Mouse (Mus musculus) megakaryocyte, adult 5-6 weeks (primary cell): ENCODE results near the gene Gpi1. TPM values are rescaled to one million over a fixed set of nuclear protein-coding genes. Genes with fewer than 3 reads are reported as not detected.
"Not testable (repeated sequence)": the region's sequence is repeated elsewhere in the genome, so short reads cannot be mapped to it uniquely, and the experiment has no call there.

Source experiments
- ATAC-seq: 2 replicates; pipeline ENCODE4 v1.8.0; 2016; ENCODE audit warnings: mild to moderate bottlenecking, inconsistent platforms; ENCODE audit not compliant: poor library complexity, severe bottlenecking
- total RNA-seq, 2 experiments: library from RNA; stranded (forward) in 1 of 2; stranded (reverse) in 1 of 2; fragments of 153-499, 151-499 nt in 1 of 2; fragments of 221-1000, 200-1000 nt in 1 of 2; gene quantifications; 2 replicates each; pipeline versions ENCODE4 v1.2.3 to v1.2.4; 2015 to 2017

The Gpi1 gene
- total RNA-seq, 2 experiments from 2014 or later = 345 to 393 TPM

DNA sequence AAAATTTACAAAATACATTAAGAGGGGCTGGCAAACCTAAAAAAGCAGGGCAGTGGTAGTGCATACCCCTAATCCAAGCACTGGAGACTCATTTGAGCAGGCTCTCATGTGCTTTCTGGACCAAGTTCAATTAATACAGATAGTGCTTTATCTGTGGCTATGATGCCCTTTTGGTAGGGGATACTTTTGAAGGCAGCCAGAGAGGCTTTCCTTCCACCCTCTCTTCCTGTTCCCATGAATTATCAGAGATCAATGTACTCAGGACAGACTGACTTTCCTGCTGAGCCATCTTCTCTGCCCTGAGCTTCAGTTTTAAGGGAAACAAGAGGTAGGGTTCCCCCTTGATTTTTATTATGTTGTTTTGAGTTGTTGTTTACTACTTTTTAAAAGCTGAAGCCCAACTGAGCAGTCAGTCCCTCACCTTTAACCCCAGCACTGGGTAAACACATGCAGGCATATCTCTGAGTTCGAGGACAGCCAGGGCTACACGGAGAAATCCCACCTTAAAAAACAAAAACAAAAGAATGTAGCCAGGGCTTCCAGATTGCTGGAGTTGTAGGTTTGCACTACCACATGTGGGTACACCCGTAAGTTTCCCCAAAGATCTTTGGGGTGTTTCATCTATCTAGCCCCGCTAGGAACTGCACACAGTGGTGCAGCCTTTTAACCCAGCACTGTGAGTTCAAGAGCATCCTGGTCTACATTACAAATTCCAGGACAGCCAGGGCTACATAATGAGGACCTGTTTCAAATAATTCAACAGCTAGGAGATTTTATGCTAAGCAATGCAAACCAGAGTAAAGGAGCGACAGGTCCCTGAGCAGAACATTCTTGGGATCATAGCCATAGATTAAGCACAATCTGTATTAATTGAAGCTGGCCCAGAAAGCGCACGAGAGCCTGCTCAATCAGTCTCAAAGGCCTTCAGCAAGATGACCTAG lies 2.9 kb upstream of the Gpi1 start:
- no peak for ATAC-seq

GRCm38 (mm10) chr7:34229691-34230111 lies 435 bp downstream of the Gpi1 start:
- no peak; the same call in 1 of the 2 replicates for ATAC-seq

DNA sequence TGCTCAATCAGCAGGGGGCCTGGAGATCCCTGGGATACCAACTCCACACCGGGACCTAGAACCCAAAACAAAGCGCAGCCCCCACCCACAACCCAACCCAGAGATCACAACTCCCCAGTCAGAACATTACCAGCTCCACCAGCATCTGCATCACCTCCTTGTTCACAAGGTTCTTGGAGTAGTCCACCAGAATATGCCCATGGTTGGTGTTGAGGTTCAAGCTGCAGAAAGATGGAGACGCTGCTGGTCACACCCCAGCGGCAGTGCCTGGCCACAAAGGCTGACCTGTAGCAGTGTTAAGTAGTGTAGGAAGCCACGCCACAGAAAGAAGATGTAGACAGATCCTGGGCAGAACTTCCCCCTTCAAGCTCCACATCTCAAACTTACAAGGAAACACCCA lies 983 bp downstream of the Gpi1 start:
- peak; percentile 11; the same call in 1 of the 2 replicates for ATAC-seq

- ATAC-seq = peak; percentile 30
These were observed 1.5 kb downstream of the Gpi1 start for GRCm38 (mm10) chr7:34228641-34229040.

DNA sequence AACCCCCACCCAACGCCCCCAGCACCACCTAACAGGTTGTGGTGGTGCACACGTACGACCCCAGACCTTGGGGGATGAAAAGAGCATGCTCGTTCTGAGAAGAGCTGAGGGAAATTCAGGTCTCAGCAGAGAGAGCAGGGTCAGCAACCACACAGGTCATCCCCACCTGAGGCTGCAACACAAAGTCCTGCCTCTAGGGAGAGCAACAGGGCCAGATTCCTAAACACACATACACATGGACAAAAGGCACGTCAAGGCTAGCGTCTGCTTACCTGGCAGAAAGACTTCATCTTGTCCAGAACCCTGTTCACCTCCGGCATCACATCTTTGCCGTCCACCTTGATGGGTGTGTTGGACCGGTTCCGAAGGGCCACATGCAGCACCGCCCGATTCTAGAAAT lies 3.3 kb downstream of the Gpi1 start:
- no peak for ATAC-seq

DNA sequence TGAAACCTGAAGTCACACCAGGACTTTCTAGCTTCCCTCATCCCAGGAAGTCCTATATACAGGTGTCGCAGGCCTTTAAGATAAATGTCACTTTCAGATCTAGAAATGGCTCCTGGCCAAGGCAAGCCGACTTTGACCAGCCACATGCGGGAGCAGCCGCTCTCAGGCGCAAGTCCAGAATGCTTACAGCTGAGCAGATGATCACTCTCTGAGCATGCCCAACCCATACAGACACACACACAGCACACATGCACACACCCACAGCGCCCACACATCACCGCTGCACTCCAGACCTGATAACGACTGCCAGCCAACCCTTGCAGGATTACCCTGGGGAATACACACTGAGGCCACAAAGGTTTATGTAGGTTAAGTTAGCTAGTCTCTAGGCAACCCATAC lies 4.0 kb downstream of the Gpi1 start:
- no peak for ATAC-seq

GRCm38 (mm10) chr7:34224308-34224707 lies 5.8 kb downstream of the Gpi1 start:
- ATAC-seq = no peak

GRCm38 (mm10) chr7:34222340-34222739 lies 7.8 kb downstream of the Gpi1 start:
- no peak for ATAC-seq

GRCm38 (mm10) chr7:34221594-34222250 lies 8.4 kb downstream of the Gpi1 start:
- peak; percentile 89 for ATAC-seq

GRCm38 (mm10) chr7:34218496-34218895 lies 11.6 kb downstream of the Gpi1 start:
- ATAC-seq = no peak

DNA sequence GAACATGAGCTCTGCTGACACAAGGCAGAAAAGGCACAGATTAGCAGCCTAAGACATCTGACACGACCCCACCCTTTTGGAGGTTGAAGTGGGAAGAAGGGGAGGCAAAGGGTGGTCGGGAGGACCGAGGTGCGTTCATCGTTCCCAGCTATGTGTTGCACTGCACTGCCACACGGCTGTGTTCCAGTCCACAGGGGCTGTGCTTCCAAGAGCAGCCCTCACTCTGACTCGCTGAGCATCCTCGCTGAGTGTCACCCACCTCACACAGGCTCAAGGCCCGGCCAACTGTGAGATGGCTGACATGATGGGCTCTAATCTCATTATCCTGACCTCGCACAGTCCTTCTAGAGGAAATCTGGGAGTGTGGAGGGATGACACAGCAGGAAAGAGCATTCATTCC lies 13.7 kb downstream of the Gpi1 start:
- ATAC-seq = no peak

DNA sequence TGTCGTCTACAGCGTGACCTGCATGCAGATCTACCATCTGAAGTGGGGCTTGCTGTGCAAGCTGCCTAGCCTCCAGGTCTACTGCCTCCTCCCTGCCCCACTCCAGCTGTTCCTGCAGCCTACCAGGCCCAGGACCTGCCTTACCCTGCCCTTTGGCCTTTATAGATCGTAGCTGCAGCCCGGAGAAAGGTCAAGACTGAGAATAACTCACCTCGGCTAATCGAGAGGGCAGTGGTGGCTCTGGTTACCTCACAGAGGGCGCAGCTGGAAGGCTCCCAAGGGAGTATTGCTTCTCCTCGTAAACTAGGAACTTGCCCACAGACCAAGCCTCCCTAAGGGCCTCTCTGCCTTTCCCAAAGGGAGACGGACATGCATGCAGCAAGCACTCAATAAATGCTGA lies 14.7 kb downstream of the Gpi1 start:
- no peak for ATAC-seq

DNA sequence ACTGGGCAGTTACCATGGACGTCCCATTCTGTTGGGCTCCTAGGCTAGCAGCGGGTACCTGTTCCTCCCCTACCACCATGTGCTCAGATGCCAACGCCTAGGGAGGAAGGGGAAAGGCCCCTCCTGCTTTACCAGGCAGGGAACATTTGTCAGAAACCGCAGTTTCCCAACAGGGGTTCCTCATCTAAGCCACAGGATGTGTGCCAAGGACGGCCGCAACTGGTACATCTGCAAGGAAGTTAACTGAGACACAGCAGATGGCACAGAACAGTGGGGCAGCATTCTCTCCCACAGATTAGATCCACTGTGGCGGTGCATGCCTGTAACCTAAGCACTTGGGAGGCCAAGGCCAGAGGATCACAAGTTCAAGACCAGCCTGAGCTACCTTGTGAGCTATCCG lies 15.5 kb downstream of the Gpi1 start:
- ATAC-seq = peak; percentile 92

- ATAC-seq = 0 out of 2 replicates have a peak, but pooled peaks have one; percentile 17
These were observed 16.9 kb downstream of the Gpi1 start for GRCm38 (mm10) chr7:34213281-34213680.

- no peak for ATAC-seq
These were observed 21.9 kb downstream of the Gpi1 start for GRCm38 (mm10) chr7:34208027-34208745.

DNA sequence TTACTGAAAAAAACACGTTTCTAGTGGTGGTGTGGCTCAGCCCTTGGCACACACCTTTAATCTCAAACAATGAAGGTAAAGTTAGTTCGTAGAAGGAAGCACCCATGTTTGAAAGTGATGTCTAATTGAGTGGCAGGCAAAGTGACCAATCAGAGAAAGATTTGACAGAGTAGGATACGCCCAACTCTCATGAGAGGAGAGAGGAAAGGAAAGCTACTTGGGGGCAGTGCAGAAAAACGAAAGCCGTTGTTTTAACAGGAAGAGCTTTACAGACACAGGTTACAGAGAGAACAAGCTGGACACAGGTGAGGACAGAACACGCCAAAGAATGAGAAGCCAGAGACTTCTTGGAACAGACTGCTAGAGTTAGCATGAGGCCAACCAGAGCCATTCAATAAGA lies 23.8 kb downstream of the Gpi1 start:
- no peak for ATAC-seq

GRCm38 (mm10) chr7:34202147-34202546 lies 28.0 kb downstream of the Gpi1 start:
- not testable (repeated sequence) for ATAC-seq

- ATAC-seq = no peak
These were observed 29.3 kb downstream of the Gpi1 start for GRCm38 (mm10) chr7:34200829-34201228.

GRCm38 (mm10) chr7:34198346-34198745 lies 31.8 kb downstream of the Gpi1 start:
- ATAC-seq = peak; percentile 74

DNA sequence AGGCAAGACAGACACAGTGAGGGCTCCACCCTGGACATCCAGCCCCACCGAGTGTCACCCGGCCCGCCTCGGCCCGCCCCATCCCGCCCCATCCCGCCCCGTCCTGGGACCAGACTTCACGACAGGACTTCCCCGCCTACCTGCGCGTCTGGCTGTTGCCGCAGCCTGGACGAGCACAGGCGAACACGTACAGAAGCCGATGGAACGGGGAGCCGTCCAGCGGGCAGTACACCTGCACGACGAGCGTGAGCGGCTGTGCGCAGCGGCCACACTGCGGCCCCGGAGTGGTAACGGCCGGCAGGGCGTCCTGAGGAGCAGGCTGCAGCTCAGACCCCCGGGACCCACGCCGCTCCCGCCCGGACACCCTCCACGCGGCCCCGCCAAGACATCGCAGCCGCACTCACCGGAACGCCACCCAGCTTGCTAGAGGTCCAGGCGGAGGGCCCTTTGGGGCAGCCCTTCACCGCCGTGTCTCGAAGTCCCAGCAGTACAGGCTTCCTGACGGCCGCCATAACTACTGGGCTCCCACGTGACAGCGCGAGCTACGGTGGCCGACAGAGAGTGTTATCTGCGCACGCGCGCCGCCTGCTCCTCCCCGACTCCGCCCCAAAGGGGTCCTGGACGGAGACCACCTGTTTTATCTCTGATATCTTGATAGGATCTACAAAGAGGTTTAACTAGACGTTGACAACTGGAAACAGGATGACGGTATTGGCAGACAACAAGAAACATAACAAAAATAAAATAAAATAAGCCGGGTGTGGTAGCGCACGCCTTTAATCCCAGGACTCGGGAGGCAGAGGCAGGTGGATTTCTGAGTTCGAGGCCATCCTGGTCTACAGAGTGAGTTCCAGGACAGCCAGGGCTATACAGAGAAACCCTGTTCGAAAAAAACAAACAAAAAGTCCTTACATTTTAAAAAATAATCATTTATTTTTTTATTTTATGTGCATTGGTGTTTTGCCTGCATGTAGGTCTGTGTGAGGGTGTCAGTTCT lies 33.7 kb downstream of the Gpi1 start, which contains the start of gene Pdcd2l:
Gene Pdcd2l, minus strand, starts transcription at position 530 of the 997 bp plus-strand sequence.
- ATAC-seq = peak; percentile 74
